Mouse (Mus musculus): Measurements from ENCODE around the gene Cers3.

Gene Cers3

GRCm38 (mm10) chr7:66743377-66743781 lies at the start of gene Cers3:
Cers3 (plus strand) TSS chr7:66743504.
- peak; percentile 67 for DNase-seq (ENCODE audit: low spot score)

- DNase-seq (ENCODE audit: low spot score) = peak; percentile 63
These were observed 48.8 kb upstream of the Cers3 start for GRCm38 (mm10) chr7:66694467-66694866.

- no peak for DNase-seq (ENCODE audit: low spot score)
These were observed 40.6 kb upstream of the Cers3 start for GRCm38 (mm10) chr7:66702721-66703120.

GRCm38 (mm10) chr7:66704631-66705030 lies 38.7 kb upstream of the Cers3 start:
- DNase-seq (ENCODE audit: low spot score) = no peak

DNA sequence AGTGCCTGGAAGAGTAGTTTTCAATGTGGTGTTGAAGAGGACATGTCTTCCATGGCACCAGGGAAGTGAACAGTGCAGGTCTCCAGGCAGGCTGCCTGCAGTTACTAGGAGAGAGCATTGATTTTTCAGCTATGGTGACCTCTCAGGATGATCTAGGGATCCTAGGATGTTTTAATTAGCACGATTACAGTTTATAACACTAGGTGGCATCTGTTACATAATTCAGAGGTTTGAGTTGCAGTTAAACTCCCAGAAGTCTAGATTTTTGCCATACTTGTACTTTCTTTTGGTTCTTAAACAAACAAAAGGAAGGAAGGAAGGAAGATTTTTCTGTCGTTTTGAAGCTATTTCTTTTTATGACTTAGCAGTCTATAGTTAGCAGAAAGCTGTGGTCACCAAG lies 32.1 kb upstream of the Cers3 start:
- no peak for DNase-seq (ENCODE audit: low spot score)

GRCm38 (mm10) chr7:66724514-66724913 lies 18.8 kb upstream of the Cers3 start:
- no peak for DNase-seq (ENCODE audit: low spot score)

DNA sequence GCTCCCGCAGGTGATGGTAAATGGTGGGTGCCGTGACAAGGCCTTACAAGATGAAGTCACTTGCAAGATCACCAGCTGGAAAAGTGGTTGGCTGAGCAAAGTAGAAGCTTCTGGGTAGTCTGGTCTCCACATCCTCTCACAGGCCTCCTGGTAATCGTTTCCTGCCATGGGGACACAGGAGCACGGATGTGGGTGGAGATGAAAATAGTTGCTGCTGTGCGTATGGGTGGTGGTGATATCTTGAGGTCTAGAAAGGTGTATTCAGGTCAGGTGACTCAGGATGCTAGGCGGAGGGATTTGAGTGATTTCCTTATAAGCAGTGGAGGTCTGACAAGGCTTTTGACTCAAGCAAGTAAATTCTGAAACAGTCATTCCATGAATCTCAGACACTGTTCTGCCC lies 18.4 kb upstream of the Cers3 start:
- DNase-seq (ENCODE audit: low spot score) = no peak

GRCm38 (mm10) chr7:66728072-66728471 lies 15.2 kb upstream of the Cers3 start:
- no peak for DNase-seq (ENCODE audit: low spot score)

DNA sequence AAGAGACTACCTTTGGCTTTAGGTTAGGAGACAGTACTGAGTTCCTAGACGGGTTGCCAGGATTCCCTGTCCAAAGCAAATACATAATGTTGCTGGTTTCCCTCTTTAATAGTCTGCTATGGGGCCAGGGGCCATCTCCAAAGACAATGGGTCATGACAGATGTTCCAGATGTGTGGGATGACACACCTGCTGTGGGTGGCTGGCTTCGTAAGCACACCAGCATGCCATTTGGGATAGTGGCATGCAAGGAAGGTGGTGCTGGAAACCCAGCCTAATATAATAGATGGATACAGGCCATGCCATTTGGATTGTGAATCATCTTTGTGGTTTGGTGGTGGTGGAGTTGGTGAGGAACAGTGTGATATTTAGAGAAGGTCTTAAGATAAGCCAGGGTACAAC lies 14.1 kb upstream of the Cers3 start:
- DNase-seq (ENCODE audit: low spot score) = no peak

DNA sequence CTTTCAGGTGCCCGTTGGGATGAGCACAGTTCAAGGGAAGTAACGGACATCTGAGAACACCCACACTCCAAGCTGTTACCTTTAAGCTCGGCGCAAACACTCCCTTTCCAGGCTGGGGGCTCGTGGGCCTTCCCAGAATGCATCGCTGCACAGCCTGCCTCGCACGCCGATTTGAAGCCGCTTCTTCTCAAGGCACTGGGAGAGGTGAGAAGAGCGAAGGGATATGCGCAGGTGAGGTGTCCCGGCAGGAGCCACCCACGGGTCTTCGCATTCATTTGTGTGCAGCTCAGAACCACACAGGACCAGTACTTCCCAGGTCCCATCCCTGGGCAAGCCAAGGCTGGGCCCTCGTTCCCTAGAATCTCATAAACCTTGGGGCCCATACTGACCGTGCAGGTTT lies 9.9 kb upstream of the Cers3 start:
- no peak for DNase-seq (ENCODE audit: low spot score)

- no peak for DNase-seq (ENCODE audit: low spot score)
These were observed 9.4 kb upstream of the Cers3 start for GRCm38 (mm10) chr7:66733882-66734281.

DNA sequence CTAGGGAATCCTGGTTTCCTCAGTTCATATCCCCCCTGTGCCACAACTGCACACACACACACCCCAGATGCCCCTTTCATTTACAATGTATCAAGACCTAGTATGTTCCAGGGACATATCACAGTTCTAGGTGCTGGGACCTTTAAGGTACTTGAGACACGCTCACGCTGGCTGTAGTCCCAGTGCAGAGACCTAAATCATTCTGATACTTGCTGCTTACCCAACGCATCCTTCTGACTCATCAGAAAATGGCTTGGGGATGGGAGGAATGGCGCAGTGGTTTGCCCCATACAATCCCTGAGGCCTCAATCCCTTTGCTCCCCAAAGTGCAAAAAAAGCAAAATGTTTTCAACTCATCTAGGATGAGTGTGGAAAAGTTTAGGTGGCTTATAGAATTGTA lies 8.8 kb upstream of the Cers3 start:
- DNase-seq (ENCODE audit: low spot score) = no peak

DNA sequence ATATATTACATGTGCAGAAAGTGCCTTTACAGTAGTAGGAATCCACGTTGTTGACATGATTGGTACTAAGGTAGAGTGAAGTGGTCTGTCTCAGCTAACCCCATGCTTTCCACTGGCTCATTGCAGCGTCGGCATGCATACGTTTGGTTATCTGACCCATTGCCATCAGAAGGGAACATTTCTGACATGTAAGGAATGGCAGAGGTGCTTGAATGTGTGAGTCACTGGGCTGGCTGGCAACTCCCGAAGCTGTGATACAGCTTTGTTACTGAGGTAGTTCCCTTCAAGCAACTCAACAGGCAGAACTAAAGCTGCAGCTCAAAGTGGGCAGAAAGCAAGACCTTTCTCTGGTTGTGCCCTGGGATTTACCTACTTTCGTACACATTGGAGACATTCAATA lies 8.3 kb upstream of the Cers3 start:
- DNase-seq (ENCODE audit: low spot score) = no peak

DNA sequence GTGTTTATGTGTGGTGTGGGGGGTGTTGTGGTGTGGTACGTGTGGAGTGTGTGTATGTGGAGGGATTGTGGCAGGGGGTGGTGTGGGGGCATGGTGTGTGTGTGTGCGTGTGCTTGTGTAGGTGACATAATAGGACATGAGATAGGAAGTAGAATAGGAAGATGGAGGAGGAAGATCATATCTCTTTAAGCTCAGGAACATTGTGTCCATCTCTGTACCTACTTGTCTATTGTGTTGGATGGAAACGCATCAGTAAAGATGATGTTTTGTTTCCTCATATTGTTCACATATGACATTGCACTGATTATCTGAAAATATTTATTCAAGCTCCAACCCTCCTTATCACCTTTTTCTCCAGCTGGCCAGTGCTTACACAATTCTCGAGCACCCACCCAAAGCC lies 5.9 kb upstream of the Cers3 start:
- no peak for DNase-seq (ENCODE audit: low spot score)

DNA sequence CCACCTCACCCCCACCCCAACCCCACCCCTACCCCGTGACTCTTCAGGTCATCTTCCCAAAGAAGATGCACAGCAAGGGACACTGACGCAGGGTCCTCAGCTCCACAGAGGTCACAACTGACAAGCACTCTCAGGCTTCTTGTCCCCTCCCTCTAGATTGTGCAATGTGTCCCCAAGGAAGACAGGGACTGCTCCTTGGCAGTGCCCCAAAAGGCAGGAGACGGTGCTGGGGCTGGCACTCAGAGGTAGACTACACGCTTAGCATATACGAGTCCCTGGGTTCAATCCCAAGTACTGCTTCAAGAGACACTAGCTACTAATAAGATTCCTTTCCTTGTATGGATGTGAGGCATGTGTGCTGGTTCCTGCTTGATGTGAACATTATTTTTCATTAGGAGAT lies 2.3 kb upstream of the Cers3 start:
- DNase-seq (ENCODE audit: low spot score) = no peak

GRCm38 (mm10) chr7:66741412-66741811 lies 1.9 kb upstream of the Cers3 start:
- no peak for DNase-seq (ENCODE audit: low spot score)

- DNase-seq (ENCODE audit: low spot score) = no peak
These were observed 3.7 kb downstream of the Cers3 start for GRCm38 (mm10) chr7:66746972-66747371.

DNA sequence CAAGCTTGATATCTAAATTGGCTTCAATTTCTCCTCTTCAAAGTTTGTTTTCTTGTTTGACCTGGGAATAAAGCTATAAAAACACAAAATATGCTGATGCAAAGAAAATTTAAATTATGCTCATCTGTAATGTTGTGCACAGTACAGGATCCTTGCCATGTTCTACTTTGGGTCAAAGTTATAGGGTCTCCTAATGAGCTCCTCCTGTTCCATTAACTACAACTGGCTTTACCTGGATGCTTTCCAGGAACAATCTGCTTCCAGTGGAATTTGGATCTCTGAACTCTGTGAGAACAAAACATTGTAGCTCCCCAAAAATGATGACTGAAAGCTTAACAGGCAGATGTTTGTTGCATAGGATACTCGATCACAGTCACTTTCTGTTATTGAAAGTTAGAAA lies 6.7 kb downstream of the Cers3 start:
- DNase-seq (ENCODE audit: low spot score) = no peak

- no peak for DNase-seq (ENCODE audit: low spot score)
These were observed 10.5 kb downstream of the Cers3 start for GRCm38 (mm10) chr7:66753816-66754215.

DNA sequence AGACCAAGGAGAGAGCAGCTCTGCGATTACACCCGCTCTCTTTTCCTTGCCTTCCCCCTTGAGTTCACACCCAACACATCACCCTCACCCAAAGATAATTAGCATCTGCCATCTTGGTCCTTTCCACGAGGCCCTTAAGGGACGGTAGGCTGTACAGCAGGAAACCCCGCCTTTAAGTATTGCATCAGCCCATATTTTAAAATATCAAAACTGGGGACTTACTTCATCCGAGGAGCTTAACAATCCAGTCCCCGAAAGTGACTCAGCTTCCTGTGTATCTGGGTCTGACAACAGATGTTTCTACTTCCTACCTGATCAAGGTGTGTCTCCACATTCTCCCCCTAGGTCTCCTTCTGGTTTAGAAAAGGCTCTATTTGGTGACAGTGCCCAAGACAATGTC lies 12.3 kb downstream of the Cers3 start:
- DNase-seq (ENCODE audit: low spot score) = no peak

DNA sequence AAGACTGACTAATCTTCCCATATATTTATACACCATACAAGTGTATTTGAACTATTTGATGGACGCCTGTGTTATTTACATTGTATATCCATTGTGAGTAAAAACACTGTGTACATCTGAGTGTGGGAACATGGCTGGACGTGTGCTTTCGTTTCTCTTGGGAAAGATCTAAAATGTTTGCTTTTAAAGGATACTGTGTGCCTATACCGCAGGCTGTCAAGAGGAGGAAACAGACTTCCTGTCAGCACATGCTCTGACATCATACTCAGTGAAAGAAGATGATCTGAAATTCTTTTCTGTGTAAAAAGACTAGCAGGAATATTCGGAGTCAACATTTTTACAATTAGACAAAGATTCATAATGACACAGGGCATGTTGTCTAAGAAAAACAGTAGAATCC lies 26.6 kb downstream of the Cers3 start:
- DNase-seq (ENCODE audit: low spot score) = no peak

GRCm38 (mm10) chr7:66770706-66771105 lies 27.4 kb downstream of the Cers3 start:
- DNase-seq (ENCODE audit: low spot score) = no peak

GRCm38 (mm10) chr7:66771252-66771651 lies 27.9 kb downstream of the Cers3 start:
- no peak for DNase-seq (ENCODE audit: low spot score)

DNA sequence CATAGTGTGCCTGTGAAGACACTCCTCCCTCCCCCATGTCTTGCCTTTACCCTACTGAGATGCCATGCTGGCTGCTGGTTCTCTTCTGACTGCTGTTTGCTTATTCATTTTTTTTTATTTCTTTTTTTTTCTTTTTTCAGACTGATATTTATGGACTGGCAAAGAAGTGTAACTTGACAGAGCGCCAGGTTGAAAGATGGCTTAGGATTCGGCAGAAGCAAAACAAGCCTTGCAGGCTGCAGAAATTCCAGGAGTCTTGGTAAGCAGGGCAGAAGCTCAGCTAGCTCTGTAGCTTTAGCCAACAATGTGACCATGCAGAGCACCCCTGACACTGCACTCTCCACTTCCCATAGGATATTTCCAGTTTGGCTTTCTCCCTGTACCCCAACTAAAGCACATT lies 36.1 kb downstream of the Cers3 start:
- DNase-seq (ENCODE audit: low spot score) = peak; percentile 70

Measured in urinary bladder, postnatal 14 days (tissue).